Mouse (Mus musculus) C2C12 (cell line): ENCODE data around the gene Gm49383.

Experiments used
- CTCF ChIP-seq: IDR thresholded peaks from one replicate; pipeline ENCODE4 v1.5.1; 2011; ENCODE audit not compliant: control insufficient read depth, insufficient read depth, insufficient read length
- MAX ChIP-seq: IDR thresholded peaks from one replicate; pipeline ENCODE4 v1.6.1; 2011; ENCODE audit warnings: mild to moderate bottlenecking, control low read depth

- TF ChIP-seq MAX (peak; percentile 100), CTCF (no peak)
Observed at GRCm38 (mm10) chr12:69168461-69169106, 28.3 kb downstream of the Gm49383 start, which contains the start of gene Lrr1.
